Mouse (Mus musculus): Measurements from ENCODE around the gene Csnka2ip.

DNA sequence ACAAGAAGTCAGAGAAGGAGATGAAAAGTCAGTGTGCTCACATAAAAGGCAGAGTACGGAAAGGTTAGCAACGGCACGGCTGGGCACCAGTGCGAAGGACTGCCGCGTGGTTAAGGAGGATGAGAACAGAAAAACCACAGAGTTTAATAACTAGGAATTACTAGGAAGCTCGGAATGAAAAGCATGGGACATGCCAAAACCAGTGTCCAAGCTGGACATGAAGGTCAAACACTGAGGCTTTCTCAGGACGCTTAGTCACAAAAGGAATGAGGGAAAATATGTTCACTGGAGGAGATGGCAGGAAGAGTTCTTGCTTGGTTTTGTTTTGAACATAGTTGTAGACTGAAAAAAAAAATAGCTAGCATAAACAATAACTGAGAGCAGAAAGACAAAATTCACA is 32.7 kb downstream of the Csnka2ip start:
- TF ChIP-seq CTCF (IDR thresholded peaks at IDR 0.05; ENCODE audit: extremely low read depth, insufficient read depth, insufficient read length, insufficient replicate concordance) (no peak), POLR2A (IDR thresholded peaks at IDR 0.05; ENCODE audit: low read depth, low read length) (no peak)
